Comparison of ENCODE assay signal across 7 mouse cellular contexts in the genomic region with DNA sequence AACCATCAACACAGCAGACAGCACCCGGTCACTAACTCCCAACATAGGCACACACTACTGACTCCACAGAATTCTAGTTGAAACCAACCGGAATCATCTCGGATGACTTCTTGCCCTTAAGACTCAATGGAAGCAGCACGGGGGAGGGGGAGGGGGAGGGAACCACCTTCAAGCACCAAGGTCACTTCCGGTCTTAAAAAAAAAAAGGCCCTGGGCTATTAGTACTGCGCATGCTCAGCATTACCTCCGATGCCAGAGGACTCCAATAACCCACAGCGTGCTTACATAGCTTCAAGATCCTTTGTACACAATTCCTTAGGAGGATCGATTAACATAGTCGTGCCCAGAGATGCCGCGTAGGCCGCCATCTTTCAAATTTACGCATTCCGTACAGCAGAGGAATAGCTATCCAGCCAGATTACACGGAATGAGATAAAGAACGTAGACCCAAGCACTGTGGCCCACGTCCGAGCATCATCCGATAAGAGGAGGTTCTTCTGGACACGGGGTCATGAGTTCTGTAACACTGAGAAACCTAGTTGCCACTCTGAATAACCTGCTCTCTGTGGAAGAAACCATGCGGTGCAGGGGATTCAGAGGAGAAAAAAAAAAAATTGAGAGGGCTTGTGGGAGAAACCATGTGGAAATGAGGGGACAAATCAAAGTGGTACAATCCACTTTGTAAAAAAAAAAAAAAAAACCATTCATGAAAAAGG. TPM values are rescaled to one million over a fixed set of nuclear protein-coding genes. Genes with fewer than 3 reads are reported as not detected.
DNase-seq lines count a peak whose midpoint lies in the region; ATAC-seq lines count a peak whose summit lies in the region.

A gene (minus strand): TSS at position 607 of the 716 bp plus-strand sequence.

- H3K9me3 ChIP-seq in intestine, embryonic 15.5 days = no peaks in the 10 kb centered on the region
- no peaks in the 10 kb centered on the region for H3K9me3 ChIP-seq in midbrain, embryonic 10.5 days (replicated peaks)

- H3K27ac ChIP-seq in intestine, embryonic 15.5 days = peak within 1 kb of the TSS; percentile 96
- peak within 1 kb of the TSS; percentile 94 for H3K27ac ChIP-seq in midbrain, embryonic 10.5 days (replicated peaks)

- intact Hi-C loops in gastrocnemius, postnatal 36 days (cut with DNase I) = no loop called here
- intact Hi-C loops in left cerebral cortex, postnatal 25 days (cut with DNase I) = loop anchor here (1.0 to 5.0 kb wide), 4 partner anchors 48 to 139 kb away; a partner anchor contains a TSS

- peak; percentile 89 for ATAC-seq in intestine, embryonic 15.5 days

- under 1% methylated on average over 22 of the region's 22 CpGs for WGBS in intestine, embryonic 15.5 days
- under 1% methylated on average over 22 of the region's 22 CpGs for WGBS in midbrain, embryonic 10.5 days

- H3K36me3 ChIP-seq in intestine, embryonic 15.5 days = no peaks in the 10 kb centered on the region
- H3K36me3 ChIP-seq in midbrain, embryonic 10.5 days = peaks cover 31% of the 10 kb centered on the region

- 0 out of 2 replicates have a peak, but pooled peaks cover 4% of the 10 kb centered on the region for H3K4me1 ChIP-seq in intestine, embryonic 15.5 days (replicated peaks)
- H3K4me1 ChIP-seq in midbrain, embryonic 10.5 days = peaks cover 24% of the 10 kb centered on the region

- DNase-seq in adrenal gland, adult 8-10 months = peak; percentile 60
- peak; percentile 63 for DNase-seq in embryo, embryonic 11.5 days (ENCODE audit: low read depth, low spot score)
- DNase-seq in gastrocnemius, postnatal 36 days = peak; percentile 30 to 53
- DNase-seq in left cerebral cortex, postnatal 25 days (ENCODE audit: low spot score in 2 of 2) = peak; percentile 66 to 89
- DNase-seq in midbrain, embryonic 10.5 days (ENCODE audit: low spot score) = peak; percentile 87
- peak; percentile 94 for DNase-seq in skeletal muscle tissue, adult 2 months (ENCODE audit: low read depth, low spot score)

- no peaks in the 10 kb centered on the region for H3K27me3 ChIP-seq in intestine, embryonic 15.5 days (replicated peaks)
- no peaks in the 10 kb centered on the region for H3K27me3 ChIP-seq in midbrain, embryonic 10.5 days (ENCODE audit: low read depth, poor library complexity, severe bottlenecking)

- H3K9ac ChIP-seq in intestine, embryonic 15.5 days = peak within 1 kb of the TSS; percentile 56

- H3K4me2 ChIP-seq in intestine, embryonic 15.5 days (replicated peaks) = peak within 1 kb of the TSS; percentile 68

- peak within 1 kb of the TSS; percentile 47 for H3K4me3 ChIP-seq in intestine, embryonic 15.5 days (replicated peaks)
- peak within 1 kb of the TSS; percentile 55 for H3K4me3 ChIP-seq in midbrain, embryonic 10.5 days

RNA-seq across cellular contexts. Expression of the gene that starts here (rescaled TPM):
- 10 to 100 TPM; 10.4 to 16.1 (median 11.8) TPM for total RNA-seq in adrenal gland, adult 8-10 months (2022)
- 1 to 10 TPM; 6.1 to 7.9 TPM for total RNA-seq in gastrocnemius, postnatal 36 days (2021)
- 7.3 and 7.4 TPM in 2 replicates for polyA plus RNA-seq in intestine, embryonic 15.5 days (2015; fragmentation: Nextera tagmentation; extraction: Ambion mirVana)
- 10 to 100 TPM; 18.5 to 21.6 TPM for total RNA-seq in left cerebral cortex, postnatal 25 days (2021)
- 10.6 and 12.8 TPM in 2 replicates for polyA plus RNA-seq in midbrain, embryonic 10.5 days (2016; fragmentation: Nextera tagmentation; extraction: Ambion mirVana)

Comparison
In these comparisons a context has a peak if more than half of its experiments do, and no peak if none do; other contexts are left out.
1. Peak in every context shown above with its lines: DNase-seq, ATAC-seq, H3K4me3 ChIP-seq and H3K27ac ChIP-seq.
2. DNase-seq: peak in every context shown above with its lines; median percentile 94 in skeletal muscle tissue, adult 2 months; 87 in midbrain, embryonic 10.5 days; 78 in left cerebral cortex, postnatal 25 days; 63 in embryo, embryonic 11.5 days; 60 in adrenal gland, adult 8-10 months; 42 in gastrocnemius, postnatal 36 days.